Mouse (Mus musculus): ENCODE measurements around the gene Lipt2. TPM values are rescaled to one million over a fixed set of nuclear protein-coding genes. Genes with fewer than 3 reads are reported as not detected.
A peak's percentile ranks its signal among the peaks of the same experiment; 100 is the strongest.

Lipt2 gene
- polyA plus RNA-seq, 1 experiment from 2014 or later = 16.8 TPM

- 11% methylated on average over 30 of the region's 30 CpGs for WGBS
- Histone ChIP-seq H3K27ac (replicated peaks) (no peak overlapping the region), H3K4me1 (replicated peaks) (peaks cover 12% of the 10 kb centered on the region), H3K9ac (peak overlapping the region; percentile 34; the same call in 1 of the 2 replicates), H3K27me3 (peaks cover 48% of the 10 kb centered on the region), H3K4me2 (peak overlapping the region; percentile 78), H3K9me3 (no peaks in the 10 kb centered on the region), H3K36me3 (no peaks in the 10 kb centered on the region), H3K4me3 (peak overlapping the region; percentile 40)
- peak; percentile 61; the same call in 1 of the 2 replicates for ATAC-seq (ENCODE audit: low FRiP score, low read depth)
Measured at GRCm38 (mm10) chr7:100178016-100178890, 19.2 kb downstream of the Lipt2 start.

GRCm38 (mm10) chr7:100178891-100179233 lies 19.8 kb downstream of the Lipt2 start:
- Histone ChIP-seq H3K4me3 (peak overlapping the region; percentile 40), H3K36me3 (no peaks in the 10 kb centered on the region), H3K27ac (replicated peaks) (no peak overlapping the region), H3K4me1 (replicated peaks) (peaks cover 12% of the 10 kb centered on the region), H3K4me2 (peak overlapping the region; percentile 78), H3K27me3 (peaks cover 48% of the 10 kb centered on the region), H3K9ac (peak overlapping the region; percentile 34; the same call in 1 of the 2 replicates), H3K9me3 (no peaks in the 10 kb centered on the region)
- no peak for ATAC-seq (ENCODE audit: low FRiP score, low read depth)
- WGBS = 2% methylated on average over 15 of the region's 15 CpGs

GRCm38 (mm10) chr7:100179394-100179793 lies 20.3 kb downstream of the Lipt2 start:
- no peak for ATAC-seq (ENCODE audit: low FRiP score, low read depth)
- Histone ChIP-seq H3K9me3 (no peaks in the 10 kb centered on the region), H3K9ac (no peak overlapping the region), H3K27ac (replicated peaks) (no peak overlapping the region), H3K27me3 (peaks cover 48% of the 10 kb centered on the region), H3K4me3 (no peak overlapping the region), H3K4me1 (replicated peaks) (peaks cover 12% of the 10 kb centered on the region), H3K36me3 (no peaks in the 10 kb centered on the region), H3K4me2 (peak overlapping the region; percentile 78; the same call in 1 of the 2 replicates)
- 72% methylated on average over 7 of the region's 7 CpGs for WGBS

- Histone ChIP-seq H3K27ac (replicated peaks) (no peak overlapping the region), H3K9me3 (no peaks in the 10 kb centered on the region), H3K9ac (no peak overlapping the region), H3K4me3 (no peak overlapping the region), H3K36me3 (no peaks in the 10 kb centered on the region), H3K4me1 (replicated peaks) (peaks cover 12% of the 10 kb centered on the region), H3K4me2 (no peak overlapping the region), H3K27me3 (peaks cover 48% of the 10 kb centered on the region)
- WGBS = 80% methylated on average over 7 of the region's 7 CpGs
- ATAC-seq (ENCODE audit: low FRiP score, low read depth) = no peak
Measured at GRCm38 (mm10) chr7:100179836-100180407, 20.8 kb downstream of the Lipt2 start.

- no peaks in the 10 kb centered on the region for H3K9me3 ChIP-seq
- H3K36me3 ChIP-seq = no peaks in the 10 kb centered on the region
- H3K27ac ChIP-seq (replicated peaks) = no peak overlapping the region
- peaks cover 12% of the 10 kb centered on the region for H3K4me1 ChIP-seq (replicated peaks)
- no peak for ATAC-seq (ENCODE audit: low FRiP score, low read depth)
- 88% methylated on average over 2 of the region's 2 CpGs for WGBS
- peaks cover 47% of the 10 kb centered on the region for H3K27me3 ChIP-seq
- H3K9ac ChIP-seq = no peak overlapping the region
- H3K4me3 ChIP-seq = no peak overlapping the region
- H3K4me2 ChIP-seq = no peak overlapping the region
Measured at GRCm38 (mm10) chr7:100181176-100181575, 22.1 kb downstream of the Lipt2 start.

GRCm38 (mm10) chr7:100181614-100182013 lies 22.5 kb downstream of the Lipt2 start:
- Histone ChIP-seq H3K9me3 (no peaks in the 10 kb centered on the region), H3K4me2 (no peak overlapping the region), H3K4me3 (no peak overlapping the region), H3K9ac (no peak overlapping the region), H3K27me3 (peaks cover 43% of the 10 kb centered on the region), H3K36me3 (no peaks in the 10 kb centered on the region), H3K4me1 (replicated peaks) (peaks cover 12% of the 10 kb centered on the region), H3K27ac (replicated peaks) (no peak overlapping the region)
- WGBS = 78% methylated on average over 3 of the region's 3 CpGs
- no peak for ATAC-seq (ENCODE audit: low FRiP score, low read depth)

GRCm38 (mm10) chr7:100182388-100182787 lies 23.3 kb downstream of the Lipt2 start:
- H3K9ac ChIP-seq = no peak overlapping the region
- 82% methylated on average over 3 of the region's 3 CpGs for WGBS
- H3K27ac ChIP-seq (replicated peaks) = no peak overlapping the region
- no peak overlapping the region for H3K4me2 ChIP-seq
- no peaks in the 10 kb centered on the region for H3K9me3 ChIP-seq
- peaks cover 35% of the 10 kb centered on the region for H3K27me3 ChIP-seq
- no peak for ATAC-seq (ENCODE audit: low FRiP score, low read depth)
- no peak overlapping the region for H3K4me3 ChIP-seq
- H3K4me1 ChIP-seq (replicated peaks) = peaks cover 12% of the 10 kb centered on the region
- H3K36me3 ChIP-seq = no peaks in the 10 kb centered on the region

- Histone ChIP-seq H3K9me3 (no peaks in the 10 kb centered on the region), H3K4me2 (no peak overlapping the region), H3K4me3 (no peak overlapping the region), H3K4me1 (replicated peaks) (no peaks in the 10 kb centered on the region), H3K27me3 (no peaks in the 10 kb centered on the region), H3K36me3 (no peaks in the 10 kb centered on the region), H3K27ac (replicated peaks) (no peak overlapping the region), H3K9ac (no peak overlapping the region)
- 24% methylated on average over 7 of the region's 7 CpGs for WGBS
- no peak for ATAC-seq (ENCODE audit: low FRiP score, low read depth)
Measured at GRCm38 (mm10) chr7:100187601-100188000, 28.5 kb downstream of the Lipt2 start.

- ATAC-seq (ENCODE audit: low FRiP score, low read depth) = no peak
- Histone ChIP-seq H3K9ac (no peak overlapping the region), H3K27me3 (no peaks in the 10 kb centered on the region), H3K27ac (replicated peaks) (no peak overlapping the region), H3K36me3 (no peaks in the 10 kb centered on the region), H3K4me3 (no peak overlapping the region), H3K4me1 (replicated peaks) (no peaks in the 10 kb centered on the region), H3K9me3 (no peaks in the 10 kb centered on the region), H3K4me2 (no peak overlapping the region)
- WGBS = 43% methylated on average over 4 of the region's 4 CpGs
Measured at GRCm38 (mm10) chr7:100190167-100190566, 31.1 kb downstream of the Lipt2 start.

GRCm38 (mm10) chr7:100190778-100191177 lies 31.7 kb downstream of the Lipt2 start:
- no peak overlapping the region for H3K4me3 ChIP-seq
- WGBS = 4% methylated on average over 4 of the region's 4 CpGs
- peak; percentile 56; the same call in 1 of the 2 replicates for ATAC-seq (ENCODE audit: low FRiP score, low read depth)

GRCm38 (mm10) chr7:100201191-100201590 lies 42.1 kb downstream of the Lipt2 start:
- Histone ChIP-seq H3K27ac (replicated peaks) (no peak overlapping the region), H3K9ac (no peak overlapping the region), H3K4me3 (no peak overlapping the region), H3K27me3 (no peaks in the 10 kb centered on the region), H3K4me1 (replicated peaks) (no peaks in the 10 kb centered on the region), H3K4me2 (no peak overlapping the region), H3K36me3 (no peaks in the 10 kb centered on the region), H3K9me3 (no peaks in the 10 kb centered on the region)
- ATAC-seq (ENCODE audit: low FRiP score, low read depth) = no peak
- WGBS = 91% methylated on average over 3 of the region's 3 CpGs

More at GRCm38 (mm10) chr7:100190778-100191177, 31.7 kb downstream of the Lipt2 start:
- Histone ChIP-seq H3K36me3 (no peaks in the 10 kb centered on the region), H3K27me3 (no peaks in the 10 kb centered on the region), H3K27ac (replicated peaks) (no peak overlapping the region), H3K9me3 (no peaks in the 10 kb centered on the region), H3K4me2 (no peak overlapping the region), H3K9ac (no peak overlapping the region), H3K4me1 (replicated peaks) (no peaks in the 10 kb centered on the region)

GRCm38 (mm10) chr7:100203616-100204015 lies 44.5 kb downstream of the Lipt2 start:
- Histone ChIP-seq H3K27ac (replicated peaks) (no peak overlapping the region), H3K4me1 (replicated peaks) (no peaks in the 10 kb centered on the region), H3K9ac (no peak overlapping the region), H3K4me2 (no peak overlapping the region), H3K36me3 (no peaks in the 10 kb centered on the region), H3K9me3 (no peaks in the 10 kb centered on the region), H3K4me3 (no peak overlapping the region), H3K27me3 (no peaks in the 10 kb centered on the region)
- ATAC-seq (ENCODE audit: low FRiP score, low read depth) = no peak
- WGBS = 67% methylated on average over 3 of the region's 3 CpGs

Measured in hindbrain, embryonic 15.5 days (tissue).